Mouse (Mus musculus) heart, embryonic 12.5 days (tissue): ENCODE measurements around the gene Kif3a. TPM values are rescaled to one million over a fixed set of nuclear protein-coding genes. Genes with fewer than 3 reads are reported as not detected.
A peak's percentile ranks its signal among the peaks of the same experiment; 100 is the strongest.

Source experiments
- ATAC-seq: fragments of 200-750 bp; cut with Nextera tagmentation; 2 replicates; pipeline ENCODE4 v1.8.0; 2017; ENCODE audit warnings: moderate TSS enrichment, moderate library complexity; ENCODE audit not compliant: insufficient number of reproducible peaks, low FRiP score
- H3K27ac ChIP-seq: fragments of 300-500 bp; sonication (generic); 2 replicates; pipeline ENCODE4 v1.5.1; 2016; ENCODE audit warnings: mild to moderate bottlenecking, moderate library complexity; ENCODE audit not compliant: poor library complexity, severe bottlenecking
- H3K27me3 ChIP-seq: fragments of 300-500 bp; sonication (generic); replicated peaks from 2 replicates; pipeline ENCODE4 v1.6.1; 2016; ENCODE audit warnings: mild to moderate bottlenecking, moderate library complexity
- H3K36me3 ChIP-seq: fragments of 300-500 bp; sonication (generic); 2 replicates; pipeline ENCODE4 v1.6.1; 2016; ENCODE audit warnings: mild to moderate bottlenecking, moderate library complexity
- H3K4me1 ChIP-seq: fragments of 300-500 bp; sonication (generic); replicated peaks from 2 replicates; pipeline ENCODE4 v1.6.1; 2016; ENCODE audit warnings: mild to moderate bottlenecking
- H3K4me2 ChIP-seq: fragments of 300-500 bp; sonication (generic); 2 replicates; pipeline ENCODE4 v1.6.1; 2016; ENCODE audit warnings: mild to moderate bottlenecking, moderate library complexity
- H3K4me3 ChIP-seq: fragments of 300-500 bp; sonication (generic); 2 replicates; pipeline ENCODE4 v1.5.1; 2016; ENCODE audit warnings: mild to moderate bottlenecking
- H3K9ac ChIP-seq: fragments of 300-500 bp; sonication (generic); 2 replicates; pipeline ENCODE4 v1.6.1; 2016; ENCODE audit warnings: mild to moderate bottlenecking, moderate library complexity
- H3K9me3 ChIP-seq: fragments of 300-500 bp; sonication (generic); replicated peaks from 2 replicates; pipeline ENCODE4 v1.6.1; 2016; ENCODE audit warnings: mild to moderate bottlenecking, moderate library complexity
- WGBS: fragments of 180-500 bp; shearing (Covaris S2); methylation state at CpG from one replicate; pipeline ENCODE4 v1.1.7; 2016; 5-methylcytosine and 5-hydroxymethylcytosine counted together
- polyA plus RNA-seq: library from polyadenylated mRNA; unstranded; fragments of >200 nt; fragmentation: Nextera tagmentation; extraction: Ambion mirVana; gene quantifications from 2 replicates; pipeline ENCODE4 v1.2.1, GENCODE M21; 2016

Kif3a gene
- polyA plus RNA-seq, 1 experiment from 2014 or later, result 36.1 TPM

DNA sequence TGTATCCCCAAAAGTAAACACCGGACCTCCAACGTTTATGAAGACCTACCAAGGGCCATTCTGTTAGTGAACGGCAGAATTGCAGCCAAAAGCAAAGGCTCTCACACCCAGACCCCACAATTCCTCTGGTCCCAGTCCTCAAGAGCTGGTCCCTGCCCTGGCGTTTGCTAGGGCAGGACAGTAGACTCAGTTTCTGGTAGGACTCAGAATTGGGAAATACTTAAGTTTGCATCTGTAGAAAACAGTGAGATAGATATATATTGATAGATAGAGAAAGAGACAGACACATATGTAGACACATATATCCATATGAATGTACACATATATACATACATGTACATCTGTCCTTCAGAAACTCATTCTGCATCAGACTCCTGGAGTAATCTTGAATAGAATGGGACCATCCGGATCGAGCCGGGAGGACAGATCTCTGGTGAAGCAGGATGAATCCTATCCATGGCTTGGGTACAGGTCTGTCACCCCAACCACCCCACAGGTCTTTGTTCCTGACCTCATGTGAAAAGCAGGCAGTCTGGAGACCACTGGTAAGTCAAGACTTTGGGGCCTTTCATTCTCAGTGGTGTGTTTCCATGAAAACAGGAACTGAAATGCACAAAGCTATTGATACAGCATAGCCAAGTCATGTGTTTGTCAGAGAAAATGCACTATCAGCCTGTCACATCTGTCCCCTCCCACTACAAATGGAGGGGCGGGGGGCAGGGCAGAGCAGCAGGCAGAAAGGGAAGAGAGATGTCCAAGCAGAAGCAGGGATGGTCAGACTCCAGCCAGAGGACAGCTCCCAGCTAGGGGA lies 49.8 kb downstream of the Kif3a start:
- Histone ChIP-seq H3K27ac (no peak overlapping the region), H3K4me2 (no peak overlapping the region), H3K9me3 (no peaks in the 10 kb centered on the region), H3K4me3 (no peak overlapping the region), H3K9ac (no peak overlapping the region), H3K36me3 (no peaks in the 10 kb centered on the region), H3K27me3 (no peaks in the 10 kb centered on the region), H3K4me1 (peaks cover 12% of the 10 kb centered on the region; the same call in 1 of the 2 replicates)
- ATAC-seq, result no peak
- WGBS, result 74% methylated on average over 8 of the region's 8 CpGs

DNA sequence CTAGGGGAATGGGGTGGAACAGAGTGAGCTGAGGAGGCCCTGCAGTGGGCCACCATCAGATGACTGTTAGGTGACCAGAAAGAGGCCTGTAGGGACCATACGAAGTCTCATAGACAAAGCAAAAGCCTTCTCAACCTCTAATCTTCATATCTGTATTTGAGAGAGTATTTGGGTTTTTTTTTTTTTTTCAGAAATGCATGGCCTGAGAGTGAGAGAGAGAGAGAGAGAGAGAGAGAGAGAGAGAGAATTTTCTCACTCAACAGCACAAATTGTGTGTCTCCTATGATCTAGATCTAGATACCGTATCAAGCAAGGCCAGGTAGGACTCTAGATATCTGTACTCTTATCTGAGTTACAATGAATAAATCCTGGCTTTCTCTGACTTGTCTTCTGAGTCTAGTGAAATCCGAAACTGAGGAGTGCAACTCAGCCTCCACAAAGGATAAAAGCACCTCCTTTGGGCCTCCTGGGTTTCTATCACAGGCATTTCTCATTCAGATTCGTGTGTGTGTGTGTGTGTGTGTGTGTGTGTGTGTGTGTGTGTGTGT lies 50.5 kb downstream of the Kif3a start:
- Histone ChIP-seq H3K4me1 (peaks cover 12% of the 10 kb centered on the region; the same call in 1 of the 2 replicates), H3K9me3 (no peaks in the 10 kb centered on the region), H3K4me3 (no peak overlapping the region), H3K27me3 (no peaks in the 10 kb centered on the region), H3K4me2 (no peak overlapping the region), H3K27ac (no peak overlapping the region), H3K9ac (no peak overlapping the region), H3K36me3 (no peaks in the 10 kb centered on the region)
- WGBS, result 62% methylated on average over 4 of the region's 4 CpGs
- no peak for ATAC-seq

DNA sequence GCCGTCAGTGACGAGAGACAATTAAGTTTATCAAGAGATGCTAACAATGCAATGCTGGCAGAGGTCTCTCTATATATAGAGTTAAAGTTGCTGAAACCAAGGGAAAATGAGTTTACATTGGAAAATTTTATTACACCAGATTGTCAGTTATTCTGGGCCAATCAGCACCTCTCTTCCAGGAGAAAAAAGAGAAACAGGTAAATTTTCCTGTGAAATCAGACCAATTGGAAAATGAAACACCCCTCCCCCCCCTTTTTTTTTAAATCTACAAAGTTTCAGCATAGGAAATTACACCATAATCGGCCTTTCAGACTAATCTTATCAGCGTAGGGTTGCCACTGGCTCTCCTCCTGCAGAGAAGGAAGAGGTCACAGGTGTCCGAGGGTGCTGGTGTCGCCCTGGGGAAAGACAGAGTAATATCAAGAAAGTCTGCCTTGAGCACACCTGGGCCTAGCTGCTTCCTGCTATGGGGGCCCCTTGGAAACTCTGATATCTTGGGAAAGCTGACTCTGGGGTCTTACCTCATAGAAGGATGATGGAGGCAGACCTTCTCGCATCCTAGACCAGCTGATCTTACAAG lies 51.5 kb downstream of the Kif3a start, which contains the start of gene Il4:
Gene Il4, minus strand, starts transcription at position 51 of the 580 bp plus-strand sequence.
- Histone ChIP-seq H3K9ac (no peak within 1 kb of the TSS), H3K27me3 (no peaks in the 10 kb centered on the region), H3K36me3 (no peaks in the 10 kb centered on the region), H3K4me1 (peaks cover 12% of the 10 kb centered on the region; the same call in 1 of the 2 replicates), H3K4me3 (no peak within 1 kb of the TSS), H3K27ac (no peak within 1 kb of the TSS), H3K9me3 (no peaks in the 10 kb centered on the region), H3K4me2 (no peak within 1 kb of the TSS)
- no peak for ATAC-seq
- WGBS, result 57% methylated on average over 7 of the region's 7 CpGs

DNA sequence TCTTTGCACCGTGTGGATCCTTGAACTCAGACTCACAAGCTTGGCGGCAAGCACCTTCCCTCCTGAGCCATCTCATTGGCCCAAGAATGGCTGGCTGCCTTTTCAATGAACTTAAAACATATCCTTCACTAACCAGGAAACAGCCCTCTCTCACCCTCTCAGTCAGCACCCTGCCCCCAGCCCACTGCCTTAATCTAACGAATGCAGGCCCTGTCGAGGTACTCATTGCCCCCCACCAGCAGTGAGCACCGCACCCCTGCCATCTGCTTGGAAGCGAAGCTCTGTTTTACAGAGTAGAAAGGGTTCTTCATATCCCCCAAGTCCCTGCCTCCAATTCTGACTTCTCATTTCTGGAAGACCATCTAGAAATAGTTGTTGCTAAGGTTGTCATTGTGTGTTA lies 52.2 kb downstream of the Kif3a start:
- WGBS, result 55% methylated on average over 6 of the region's 6 CpGs
- H3K27me3 ChIP-seq, result no peaks in the 10 kb centered on the region
- H3K27ac ChIP-seq, result no peak overlapping the region

DNA sequence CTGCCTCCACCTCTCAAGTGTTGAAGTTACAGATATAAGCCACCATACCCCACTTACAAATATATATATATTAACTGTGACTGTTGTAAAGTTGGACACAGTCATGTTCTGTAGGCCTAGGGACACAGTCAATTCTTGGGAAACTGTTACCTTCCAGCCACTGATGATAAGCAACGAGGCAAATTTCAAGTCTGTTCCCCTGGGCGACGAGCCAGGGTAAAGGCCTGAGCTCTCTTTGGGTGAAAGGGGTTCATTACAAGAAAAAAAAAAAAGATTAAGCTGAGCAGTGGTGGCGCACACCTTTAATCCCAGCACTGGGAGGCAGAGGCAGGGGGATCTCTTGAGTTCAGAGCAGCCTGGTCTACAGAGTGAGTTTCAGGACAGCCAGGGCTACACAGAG lies 52.9 kb downstream of the Kif3a start:
- peaks cover 11% of the 10 kb centered on the region; the same call in 1 of the 2 replicates for H3K4me1 ChIP-seq
- no peak overlapping the region for H3K9ac ChIP-seq
- no peaks in the 10 kb centered on the region for H3K36me3 ChIP-seq
- H3K4me3 ChIP-seq, result no peak overlapping the region
- H3K27me3 ChIP-seq, result no peaks in the 10 kb centered on the region
- no peaks in the 10 kb centered on the region; the same call in 1 of the 2 replicates for H3K9me3 ChIP-seq
- WGBS, result 82% methylated on average over 4 of the region's 4 CpGs
- no peak overlapping the region for H3K4me2 ChIP-seq
- no peak overlapping the region for H3K27ac ChIP-seq
- no peak for ATAC-seq

More for the DNA sequence above, 52.2 kb downstream of the Kif3a start:
- no peak overlapping the region for H3K9ac ChIP-seq
- ATAC-seq, result no peak
- no peaks in the 10 kb centered on the region; the same call in 1 of the 2 replicates for H3K9me3 ChIP-seq
- H3K4me2 ChIP-seq, result no peak overlapping the region
- H3K4me3 ChIP-seq, result no peak overlapping the region
- H3K4me1 ChIP-seq, result peaks cover 12% of the 10 kb centered on the region; the same call in 1 of the 2 replicates
- H3K36me3 ChIP-seq, result no peaks in the 10 kb centered on the region

DNA sequence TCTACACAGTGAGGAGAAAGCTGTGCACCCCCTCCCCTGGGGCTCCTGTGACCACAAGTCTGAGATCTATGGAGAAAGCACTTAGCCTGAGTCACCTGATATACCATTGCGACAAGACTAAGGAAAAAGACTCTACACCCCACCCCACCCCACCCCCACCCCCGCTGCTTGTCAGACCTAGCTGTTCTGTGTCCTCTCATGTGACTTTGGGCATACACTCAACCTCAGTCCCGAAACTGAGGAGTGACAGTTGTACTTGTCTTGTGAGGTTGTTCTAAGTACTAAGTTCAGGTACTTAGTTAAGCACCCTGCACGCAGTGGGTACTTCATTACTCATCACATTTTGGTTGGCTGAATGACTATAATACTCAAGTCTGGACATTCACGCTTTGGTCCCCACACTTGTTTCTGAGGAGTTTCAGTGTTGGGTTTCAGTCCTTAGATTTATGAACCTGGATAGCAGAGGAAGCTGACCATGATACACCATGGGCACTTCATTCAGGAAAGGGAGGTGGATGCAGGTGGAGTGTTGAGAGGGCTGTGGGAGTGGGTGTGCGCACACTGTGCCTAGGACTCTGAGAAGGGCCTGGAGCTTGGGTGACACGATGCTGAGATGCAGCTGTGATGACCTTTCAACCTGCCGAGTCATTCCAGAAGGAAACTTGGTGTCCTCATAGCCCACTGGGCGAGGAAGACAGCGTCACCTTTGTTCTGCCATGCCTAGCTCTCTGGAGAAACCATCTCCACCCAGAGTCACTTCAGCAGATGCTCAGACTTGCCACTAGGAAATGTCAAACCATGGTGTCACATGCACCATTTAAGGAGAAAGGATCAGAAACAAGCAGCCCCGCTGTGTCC lies 54.6 kb downstream of the Kif3a start:
- Histone ChIP-seq H3K9me3 (no peaks in the 10 kb centered on the region; the same call in 1 of the 2 replicates), H3K36me3 (no peaks in the 10 kb centered on the region), H3K4me3 (no peak overlapping the region), H3K4me2 (no peak overlapping the region), H3K27me3 (no peaks in the 10 kb centered on the region), H3K4me1 (peaks cover 12% of the 10 kb centered on the region), H3K9ac (no peak overlapping the region), H3K27ac (no peak overlapping the region)
- WGBS, result 79% methylated on average over 11 of the region's 11 CpGs
- ATAC-seq, result no peak

DNA sequence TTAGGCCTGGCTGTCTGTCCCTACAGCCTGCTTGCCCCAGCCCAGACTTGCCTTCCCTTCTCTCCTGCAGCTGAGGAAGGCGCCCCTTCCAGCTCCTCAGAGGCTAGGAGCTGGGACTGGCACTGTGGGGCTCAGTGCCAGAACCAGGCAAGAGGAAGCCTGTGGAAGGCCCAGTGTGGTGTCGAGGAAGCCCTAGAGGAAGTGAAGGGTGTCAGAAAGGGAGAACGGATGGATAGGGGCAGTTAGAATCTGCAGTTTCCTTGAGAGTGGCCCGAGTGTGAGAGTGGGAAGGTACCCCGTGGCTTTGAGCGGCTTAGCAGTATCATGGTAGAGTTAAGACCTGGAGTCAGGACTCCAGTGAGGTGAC lies 55.2 kb downstream of the Kif3a start:
- WGBS, result 61% methylated on average over 6 of the region's 6 CpGs
- Histone ChIP-seq H3K36me3 (no peaks in the 10 kb centered on the region), H3K27me3 (peaks cover 3% of the 10 kb centered on the region; the same call in 1 of the 2 replicates), H3K4me1 (peaks cover 18% of the 10 kb centered on the region), H3K9ac (no peak overlapping the region), H3K9me3 (no peaks in the 10 kb centered on the region; the same call in 1 of the 2 replicates), H3K4me2 (no peak overlapping the region), H3K27ac (no peak overlapping the region), H3K4me3 (no peak overlapping the region)
- no peak for ATAC-seq

DNA sequence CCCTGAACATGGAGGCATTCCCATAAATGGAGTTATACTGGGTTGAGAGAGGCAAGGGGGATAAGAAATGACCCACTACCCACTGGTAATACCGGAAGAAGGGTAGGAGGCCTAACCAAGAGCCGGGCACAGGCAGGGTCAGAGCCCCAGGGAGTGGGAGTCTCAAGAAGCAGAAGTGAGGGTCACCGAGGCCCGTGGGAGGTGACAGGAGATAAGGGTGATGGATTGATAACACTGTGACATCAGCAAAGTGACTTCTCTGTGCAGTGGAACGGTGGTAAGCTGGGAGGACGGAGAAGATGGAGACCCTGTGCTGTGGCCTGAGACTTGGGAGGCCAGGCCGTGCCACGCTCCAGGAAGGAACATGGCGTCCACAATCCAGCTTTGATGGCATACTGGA lies 56.4 kb downstream of the Kif3a start:
- Histone ChIP-seq H3K4me2 (no peak overlapping the region), H3K9me3 (no peaks in the 10 kb centered on the region; the same call in 1 of the 2 replicates), H3K4me1 (peaks cover 18% of the 10 kb centered on the region), H3K27me3 (peaks cover 3% of the 10 kb centered on the region; the same call in 1 of the 2 replicates), H3K9ac (no peak overlapping the region), H3K4me3 (no peak overlapping the region), H3K36me3 (no peaks in the 10 kb centered on the region), H3K27ac (no peak overlapping the region)
- no peak for ATAC-seq
- WGBS, result 75% methylated on average over 9 of the region's 9 CpGs

DNA sequence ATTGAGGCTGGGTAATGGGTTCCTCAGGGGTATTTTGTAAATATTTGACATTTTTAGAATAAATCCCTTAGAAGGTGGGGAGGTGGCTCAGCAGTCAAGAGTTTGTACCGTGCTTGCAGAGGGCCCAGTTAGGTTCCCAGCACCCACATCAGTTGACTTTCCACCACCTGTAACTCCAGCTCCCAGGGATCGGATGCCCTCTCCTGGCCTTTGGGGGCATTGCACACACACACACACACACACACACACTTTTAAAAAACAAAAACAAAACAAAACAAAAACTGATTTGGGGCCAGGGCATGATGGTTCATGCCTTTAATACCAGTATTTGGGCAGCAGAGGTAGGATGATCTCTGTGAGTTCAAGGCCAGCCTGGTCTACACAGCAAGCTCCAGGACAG lies 56.9 kb downstream of the Kif3a start:
- H3K4me2 ChIP-seq, result no peak overlapping the region

DNA sequence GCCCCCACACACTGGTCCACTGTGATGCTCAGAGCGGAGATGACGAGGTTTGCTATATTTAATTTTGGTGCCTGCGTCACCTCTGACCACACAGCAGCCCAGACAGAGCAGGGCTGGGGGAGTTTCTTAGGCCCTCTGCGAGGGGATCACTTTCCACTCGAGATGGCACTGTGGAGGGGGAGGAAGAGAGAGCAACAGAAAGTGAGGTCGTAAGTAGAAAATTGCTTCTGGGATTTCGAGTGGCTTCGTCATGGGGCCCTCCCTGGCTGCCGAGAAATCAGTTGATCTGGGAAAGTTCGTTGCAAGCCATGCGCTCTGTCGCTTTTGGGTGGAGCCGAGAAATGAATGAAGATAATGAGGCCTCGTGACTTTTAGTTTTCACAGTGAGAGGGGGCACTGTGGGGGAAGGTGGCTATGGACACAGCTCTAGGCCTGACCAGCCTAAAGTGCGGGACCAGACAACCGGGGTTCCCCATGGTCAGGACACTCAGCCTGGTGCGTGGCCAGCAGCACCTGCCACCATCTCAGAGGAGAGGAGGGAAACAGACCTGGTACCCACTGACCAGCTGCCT lies 59.7 kb downstream of the Kif3a start:
- no peak for ATAC-seq
- H3K4me3 ChIP-seq, result no peak overlapping the region
- 0 out of 2 replicates have a peak overlapping the region, but pooled peaks have one; percentile 0 for H3K4me2 ChIP-seq
- H3K4me1 ChIP-seq, result peaks cover 10% of the 10 kb centered on the region
- WGBS, result 55% methylated on average over 17 of the region's 17 CpGs
- no peak overlapping the region for H3K27ac ChIP-seq
- H3K36me3 ChIP-seq, result no peaks in the 10 kb centered on the region
- H3K9ac ChIP-seq, result no peak overlapping the region; the same call in 1 of the 2 replicates
- H3K27me3 ChIP-seq, result peaks cover 3% of the 10 kb centered on the region; the same call in 1 of the 2 replicates
- H3K9me3 ChIP-seq, result no peaks in the 10 kb centered on the region; the same call in 1 of the 2 replicates

More for the DNA sequence above, 56.9 kb downstream of the Kif3a start:
- no peak overlapping the region for H3K9ac ChIP-seq
- H3K36me3 ChIP-seq, result no peaks in the 10 kb centered on the region
- no peak for ATAC-seq
- peaks cover 3% of the 10 kb centered on the region; the same call in 1 of the 2 replicates for H3K27me3 ChIP-seq
- no peaks in the 10 kb centered on the region; the same call in 1 of the 2 replicates for H3K9me3 ChIP-seq
- H3K4me1 ChIP-seq, result peaks cover 18% of the 10 kb centered on the region
- WGBS, result 98% methylated on average over 2 of the region's 2 CpGs
- no peak overlapping the region for H3K4me3 ChIP-seq
- H3K27ac ChIP-seq, result no peak overlapping the region
